Mouse (Mus musculus) CH12.LX (cell line): Measurements from ENCODE around the gene Dicer1. TPM values are rescaled to one million over a fixed set of nuclear protein-coding genes. Genes with fewer than 3 reads are reported as not detected.
A peak's percentile ranks its signal among the peaks of the same experiment; 100 is the strongest.

Experiments
- DNase-seq: peaks from one replicate; pipeline ENCODE4 v3.0.0-alpha.2; 2013; ENCODE audit errors: extremely low read depth
- H3K27ac ChIP-seq: 2 replicates; pipeline ENCODE4 v1.5.1; 2012; ENCODE audit warnings: low read depth, mild to moderate bottlenecking, control low read depth, moderate library complexity; ENCODE audit not compliant: insufficient read depth
- H3K27me3 ChIP-seq: replicated peaks from 2 replicates; pipeline ENCODE3; 2012; ENCODE audit warnings: inconsistent platforms
- H3K36me3 ChIP-seq, 2 experiments: replicated peaks in 1 of 2; 2 replicates each; pipeline versions ENCODE3 to v1.6.1; 2012; ENCODE audit warnings: inconsistent platforms in 1 of 2, low read length in 1 of 2, mild to moderate bottlenecking in 1 of 2, mixed read lengths in 1 of 2, moderate library complexity in 1 of 2; ENCODE audit not compliant: control insufficient read depth in 1 of 2, insufficient read depth in 1 of 2
- H3K4me1 ChIP-seq, 2 experiments: 2 replicates each; pipeline ENCODE4 v1.6.1; 2012; ENCODE audit warnings: inconsistent platforms in 1 of 2, moderate library complexity in 1 of 2; ENCODE audit not compliant: insufficient read depth in 2 of 2, control insufficient read depth in 1 of 2
- H3K4me2 ChIP-seq: 2 replicates; pipeline ENCODE4 v1.6.1; 2012; ENCODE audit warnings: low read depth, mild to moderate bottlenecking, control low read depth; ENCODE audit not compliant: poor library complexity, insufficient read depth, severe bottlenecking
- H3K4me3 ChIP-seq, 3 experiments: fragments of 150-350 bp in 1 of 3; sonication (generic) in 1 of 3; replicated peaks in 1 of 3; 2 replicates each; pipeline versions ENCODE3 to v1.5.1; 2011 to 2012; ENCODE audit warnings: low read depth in 2 of 3, low read length in 2 of 3, mild to moderate bottlenecking in 2 of 3, moderate library complexity in 2 of 3, control low read depth in 1 of 3, improper control_type of control experiment in 1 of 3, inconsistent platforms in 1 of 3, mixed read lengths in 1 of 3; ENCODE audit not compliant: poor library complexity in 1 of 3
- H3K79me2 ChIP-seq: replicated peaks from 2 replicates; pipeline ENCODE4 v1.6.1; 2012; ENCODE audit warnings: mild to moderate bottlenecking, moderate library complexity; ENCODE audit not compliant: control insufficient read depth, poor library complexity, insufficient read depth, severe bottlenecking; ENCODE audit errors: extremely low read depth
- H3K9ac ChIP-seq: 2 replicates; pipeline ENCODE4 v1.6.1; 2012; ENCODE audit warnings: low read depth, mild to moderate bottlenecking, control low read depth, moderate library complexity; ENCODE audit not compliant: insufficient read depth
- H3K9me3 ChIP-seq: replicated peaks from 2 replicates; pipeline ENCODE3; 2012; ENCODE audit warnings: low read length, inconsistent platforms, mixed read lengths
- CHD1 ChIP-seq: IDR thresholded peaks from 2 replicates; pipeline ENCODE4 v1.6.1; 2012; ENCODE audit warnings: low read depth, low read length, improper control_type of control experiment, inconsistent platforms
- CTCF ChIP-seq, 2 experiments: IDR thresholded peaks in 1 of 2; conservative IDR thresholded peaks in 1 of 2; 2 replicates each; pipeline ENCODE4 v1.5.1; 2011 to 2012; ENCODE audit warnings: low read depth in 2 of 2, low read length in 2 of 2, improper control_type of control experiment in 1 of 2, inconsistent platforms in 1 of 2, mild to moderate bottlenecking in 1 of 2, moderate library complexity in 1 of 2
- E2F4 ChIP-seq: IDR thresholded peaks from 2 replicates; pipeline ENCODE4 v1.6.1; 2011; ENCODE audit warnings: low read depth, low read length, improper control_type of control experiment; ENCODE audit not compliant: insufficient replicate concordance
- ELF1 ChIP-seq: IDR thresholded peaks from 2 replicates; pipeline ENCODE4 v1.6.1; 2014; ENCODE audit warnings: low read depth, mild to moderate bottlenecking, inconsistent platforms, low read length, improper control_type of control experiment
- EP300 ChIP-seq: IDR thresholded peaks from 2 replicates; pipeline ENCODE4 v1.6.1; 2011; ENCODE audit warnings: low read length, improper control_type of control experiment
- GABPA ChIP-seq: IDR thresholded peaks from 2 replicates; pipeline ENCODE4 v1.6.1; 2012; ENCODE audit warnings: low read depth, low read length, improper control_type of control experiment, inconsistent platforms; ENCODE audit not compliant: insufficient replicate concordance
- IRF4 ChIP-seq: IDR thresholded peaks from 2 replicates; pipeline ENCODE4 v1.6.1; 2014; ENCODE audit warnings: low read depth, mild to moderate bottlenecking, inconsistent platforms, low read length, improper control_type of control experiment
- JUND ChIP-seq: conservative IDR thresholded peaks from 2 replicates; pipeline ENCODE4 v1.6.1; 2011; ENCODE audit warnings: low read depth, low read length, improper control_type of control experiment
- MXI1 ChIP-seq: IDR thresholded peaks from 2 replicates; pipeline ENCODE4 v1.6.1; 2011; ENCODE audit warnings: mild to moderate bottlenecking, low read depth, low read length, improper control_type of control experiment
- MYC ChIP-seq: IDR thresholded peaks from 2 replicates; pipeline ENCODE4 v1.6.1; 2011; ENCODE audit warnings: low read depth, mild to moderate bottlenecking, improper control_type of control experiment, low read length
- POLR2A ChIP-seq: IDR thresholded peaks from 2 replicates; pipeline ENCODE4 v1.6.1; 2011; ENCODE audit warnings: low read depth, mild to moderate bottlenecking, improper control_type of control experiment, low read length
- RAD21 ChIP-seq: IDR thresholded peaks from 2 replicates; pipeline ENCODE4 v1.6.1; 2011; ENCODE audit warnings: low read depth, mild to moderate bottlenecking, low read length, improper control_type of control experiment, moderate library complexity
- TBP ChIP-seq: conservative IDR thresholded peaks from 2 replicates; pipeline ENCODE4 v1.6.1; 2011; ENCODE audit warnings: low read depth, low read length, improper control_type of control experiment
- ZC3H11A ChIP-seq: IDR thresholded peaks from 2 replicates; pipeline ENCODE4 v1.6.1; 2012; ENCODE audit warnings: low read depth, mild to moderate bottlenecking, inconsistent platforms, low read length, improper control_type of control experiment
- dilution Hi-C: fragments of 300-500 bp; cut with MboI; formaldehyde crosslinking; loops from 2 replicates; pipeline ENCODE4 v1.14.3; 2020; ENCODE audit warnings: low sequenced_read_pairs; ENCODE audit not compliant: extremely low pct_unique_long_range_greater_than_20kb, extremely low pct_ligation_motif_present
- in situ Hi-C: fragments of 300-500 bp; cut with MboI; formaldehyde crosslinking; loops from 3 replicates; pipeline ENCODE4 v1.14.3; 2019; ENCODE audit warnings: low sequenced_read_pairs, low pct_ligation_motif_present, low pct_unique_long_range_greater_than_20kb, mixed read lengths
- polyA plus RNA-seq: library from polyadenylated mRNA; unstranded; fragments of >175 nt; gene quantifications from 2 replicates; pipeline ENCODE4 v1.2.1, GENCODE M21; 2012; ENCODE audit warnings: low read depth; ENCODE audit not compliant: insufficient read length
- total RNA-seq, 2 experiments: library from RNA; depleted of rRNA; stranded (reverse); fragments of 300-350 nt in 1 of 2; fragments of >200 nt in 1 of 2; gene quantifications; 2 replicates each; pipeline ENCODE4 v1.2.3; 2012 to 2014

The Dicer1 gene
- total and polyA plus RNA-seq, 3 experiments = 22.0 to 41.1 (median 23.2) TPM

- Histone ChIP-seq H3K4me1 (peaks cover 0 to 6% of the 10 kb centered on the region in 2 experiments; a peak in 1 of 4 replicates), H3K4me3 (no peak overlapping the region), H3K27me3 (peaks cover 62% of the 10 kb centered on the region), H3K4me2 (no peak overlapping the region), H3K36me3 (no peaks in the 10 kb centered on the region), H3K27ac (no peak overlapping the region), H3K9me3 (peaks cover 8% of the 10 kb centered on the region), H3K79me2 (no peaks in the 10 kb centered on the region), H3K9ac (no peak overlapping the region)
- in situ Hi-C loops (no loop called here), dilution Hi-C loops (no loop called here)
- TF ChIP-seq RAD21 (no peak), CTCF (conservative IDR thresholded peaks at IDR 0.05 in 1 of 2, IDR thresholded peaks at IDR 0.05 in 1 of 2; ENCODE audit: low read depth in 2 of 2, low read length in 2 of 2) (no peak)
- no peak for DNase-seq
Measured at GRCm38 (mm10) chr12:104794957-104795356, 43.2 kb upstream of the Dicer1 start.

GRCm38 (mm10) chr12:104793486-104793885 is 41.7 kb upstream of the Dicer1 start:
- no peak for TF ChIP-seq MXI1
- no peak for TF ChIP-seq GABPA
- TF ChIP-seq TBP = no peak
- no peak for TF ChIP-seq JUND
- TF ChIP-seq ELF1 = no peak
- no peak for TF ChIP-seq E2F4
- no peak for TF ChIP-seq ZC3H11A
- no peak for TF ChIP-seq MYC
- TF ChIP-seq RAD21 = no peak
- TF ChIP-seq CTCF (conservative IDR thresholded peaks at IDR 0.05 in 1 of 2, IDR thresholded peaks at IDR 0.05 in 1 of 2; ENCODE audit: low read depth in 2 of 2, low read length in 2 of 2) = no peak
- TF ChIP-seq POLR2A = no peak
- no peak for TF ChIP-seq CHD1
- dilution Hi-C loops = no loop called here
- in situ Hi-C loops = no loop called here

DNA sequence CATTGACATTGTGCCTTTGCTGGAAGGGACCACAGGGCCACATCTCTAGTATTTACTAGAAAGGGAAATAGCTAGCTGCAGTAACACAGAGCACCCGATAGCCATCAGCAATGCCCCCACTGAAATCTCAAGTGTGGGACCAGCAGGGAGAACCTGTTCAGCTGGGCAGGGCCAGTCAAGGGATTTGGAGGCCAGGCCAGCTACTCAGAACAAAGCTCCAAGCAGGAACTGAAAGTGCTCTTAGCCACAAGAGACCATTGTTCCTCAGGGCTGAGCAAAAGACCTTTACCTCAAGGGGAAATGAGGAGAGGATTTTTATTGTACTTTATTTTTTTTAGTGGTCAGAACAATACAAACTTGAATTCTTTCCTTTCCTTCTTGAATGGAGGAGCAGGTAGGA is 25.9 kb upstream of the Dicer1 start:
- H3K9me3 ChIP-seq = no peaks in the 10 kb centered on the region
- H3K4me2 ChIP-seq = no peak overlapping the region
- dilution Hi-C loops (no loop called here), in situ Hi-C loops (no loop called here)
- H3K36me3 ChIP-seq = no peaks in the 10 kb centered on the region
- H3K27me3 ChIP-seq = peaks cover 93% of the 10 kb centered on the region
- H3K4me1 ChIP-seq = peaks cover 0 to 7% of the 10 kb centered on the region in 2 experiments; a peak in 1 of 4 replicates
- no peak overlapping the region for H3K4me3 ChIP-seq
- no peak overlapping the region for H3K27ac ChIP-seq
- TF ChIP-seq CTCF (conservative IDR thresholded peaks at IDR 0.05 in 1 of 2, IDR thresholded peaks at IDR 0.05 in 1 of 2; ENCODE audit: low read depth in 2 of 2, low read length in 2 of 2) (no peak), IRF4 (peak; percentile 66), EP300 (peak; percentile 60; the same call in 1 of the 2 replicates)
- DNase-seq = no peak
- no peaks in the 10 kb centered on the region for H3K79me2 ChIP-seq
- no peak overlapping the region for H3K9ac ChIP-seq

More at GRCm38 (mm10) chr12:104793486-104793885, 41.7 kb upstream of the Dicer1 start:
- H3K36me3 ChIP-seq = no peaks in the 10 kb centered on the region
- peaks cover 66% of the 10 kb centered on the region for H3K27me3 ChIP-seq
- DNase-seq = no peak
- no peak overlapping the region for H3K4me3 ChIP-seq
- no peaks in the 10 kb centered on the region for H3K79me2 ChIP-seq
- H3K9ac ChIP-seq = no peak overlapping the region
- peaks cover 3% of the 10 kb centered on the region for H3K9me3 ChIP-seq
- no peak overlapping the region for H3K27ac ChIP-seq
- no peak overlapping the region for H3K4me2 ChIP-seq
- peaks cover 0 to 6% of the 10 kb centered on the region in 2 experiments; a peak in 1 of 4 replicates for H3K4me1 ChIP-seq
